Mouse (Mus musculus) heart, embryonic 16.5 days (tissue): Measurements from ENCODE around the gene Abcb1a. TPM values are rescaled to one million over a fixed set of nuclear protein-coding genes. Genes with fewer than 3 reads are reported as not detected.
"Not testable (repeated sequence)": the region's sequence is repeated elsewhere in the genome, so short reads cannot be mapped to it uniquely, and the experiment has no call there.

ENCODE experiments used
- ATAC-seq: fragments of 200-750 bp; cut with Nextera tagmentation; replicated peaks from 2 replicates; pipeline ENCODE4 v1.8.0; 2017; ENCODE audit warnings: moderate number of reproducible peaks; ENCODE audit not compliant: insufficient read depth, low FRiP score; ENCODE audit errors: extremely low read depth
- H3K27ac ChIP-seq: fragments of 300-500 bp; sonication (generic); 2 replicates; pipeline ENCODE4 v1.5.1; 2014; ENCODE audit warnings: mild to moderate bottlenecking, low read length, control low read depth, moderate library complexity
- H3K27me3 ChIP-seq: fragments of 300-500 bp; sonication (generic); 2 replicates; pipeline ENCODE4 v1.6.1; 2014; ENCODE audit warnings: low read length, mixed read lengths; ENCODE audit not compliant: control insufficient read depth, insufficient read depth
- H3K36me3 ChIP-seq: fragments of 300-500 bp; sonication (generic); 2 replicates; pipeline ENCODE4 v1.6.1; 2014; ENCODE audit not compliant: control insufficient read depth, insufficient read depth
- H3K4me1 ChIP-seq: fragments of 300-500 bp; sonication (generic); 2 replicates; pipeline ENCODE4 v1.6.1; 2014; ENCODE audit warnings: low read length, mixed read lengths; ENCODE audit not compliant: control insufficient read depth, insufficient read depth
- H3K4me2 ChIP-seq: fragments of 300-500 bp; sonication (generic); 2 replicates; pipeline ENCODE4 v1.6.1; 2014; ENCODE audit warnings: low read depth, mild to moderate bottlenecking, control low read depth, low read length
- H3K4me3 ChIP-seq: fragments of 300-500 bp; sonication (generic); 2 replicates; pipeline ENCODE4 v1.5.1; 2014; ENCODE audit warnings: mild to moderate bottlenecking, control low read depth, low read length
- H3K9ac ChIP-seq: fragments of 300-500 bp; sonication (generic); 2 replicates; pipeline ENCODE4 v1.6.1; 2014; ENCODE audit warnings: low read length, control low read depth
- H3K9me3 ChIP-seq: fragments of 300-500 bp; sonication (generic); replicated peaks from 2 replicates; pipeline ENCODE4 v1.6.1; 2016; ENCODE audit warnings: low read length; ENCODE audit not compliant: control insufficient read depth
- whole genome bisulfite sequencing: fragments of 180-500 bp; shearing (Covaris S2); extraction: QIAGEN DNeasy Blood & Tissue Kit; methylation state at CpG from one replicate; pipeline ENCODE4 v1.1.7; 2014; 5-methylcytosine and 5-hydroxymethylcytosine counted together
- polyA plus RNA-seq: library from polyadenylated mRNA; unstranded; fragments of >200 nt; fragmentation: Nextera tagmentation; extraction: Ambion mirVana; gene quantifications from 2 replicates; pipeline ENCODE4 v1.2.1, GENCODE M21; 2015

The Abcb1a gene
- polyA plus RNA-seq, 1 experiment from 2014 or later: 1.1 TPM

DNA sequence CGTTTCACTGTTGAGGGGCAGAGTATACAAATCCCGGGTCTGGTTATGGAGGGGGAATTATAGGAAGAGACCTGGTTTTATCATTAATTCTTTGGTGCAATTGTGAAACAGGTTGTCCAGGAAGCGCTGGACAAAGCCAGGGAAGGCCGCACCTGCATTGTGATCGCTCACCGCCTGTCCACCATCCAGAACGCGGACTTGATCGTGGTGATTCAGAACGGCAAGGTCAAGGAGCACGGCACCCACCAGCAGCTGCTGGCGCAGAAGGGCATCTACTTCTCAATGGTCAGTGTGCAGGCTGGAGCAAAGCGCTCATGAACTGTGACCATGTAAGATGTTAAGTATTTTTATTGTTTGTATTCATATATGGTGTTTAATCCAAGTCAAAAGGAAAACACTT is 87.4 kb downstream of the Abcb1a start:
- not testable (repeated sequence) for H3K4me3 ChIP-seq, ATAC-seq, H3K4me2 ChIP-seq, H3K4me1 ChIP-seq, H3K9me3 ChIP-seq, H3K36me3 ChIP-seq, H3K27me3 ChIP-seq, H3K9ac ChIP-seq, H3K27ac ChIP-seq
- 93% methylated on average over 13 of the region's 13 CpGs for WGBS

DNA sequence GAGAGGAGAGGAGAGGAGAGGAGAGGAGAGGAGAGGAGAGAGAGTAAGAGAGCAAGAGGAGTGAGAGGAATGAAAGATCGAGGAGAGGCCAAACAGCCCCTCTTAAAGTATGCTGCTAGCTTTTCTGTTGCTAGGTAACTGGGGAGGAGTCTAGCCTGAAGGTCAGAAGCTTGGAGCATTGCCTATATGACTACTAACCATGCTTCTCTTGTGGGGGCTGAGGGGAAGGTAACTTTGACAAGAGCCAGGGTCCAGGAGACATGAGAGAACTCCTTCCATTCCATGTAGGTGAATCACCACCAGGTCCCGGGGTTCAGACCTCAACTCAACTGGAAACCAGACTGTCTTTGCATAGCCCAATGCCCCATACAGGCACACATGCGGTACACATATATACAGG is 113.0 kb downstream of the Abcb1a start:
- ATAC-seq: no peak
- Histone ChIP-seq H3K4me1 (no peaks in the 10 kb centered on the region), H3K4me3 (no peak overlapping the region), H3K27me3 (no peaks in the 10 kb centered on the region), H3K9ac (no peak overlapping the region), H3K36me3 (no peaks in the 10 kb centered on the region), H3K27ac (no peak overlapping the region), H3K9me3 (no peaks in the 10 kb centered on the region), H3K4me2 (no peak overlapping the region)
- 55% methylated on average over 3 of the region's 3 CpGs for WGBS

DNA sequence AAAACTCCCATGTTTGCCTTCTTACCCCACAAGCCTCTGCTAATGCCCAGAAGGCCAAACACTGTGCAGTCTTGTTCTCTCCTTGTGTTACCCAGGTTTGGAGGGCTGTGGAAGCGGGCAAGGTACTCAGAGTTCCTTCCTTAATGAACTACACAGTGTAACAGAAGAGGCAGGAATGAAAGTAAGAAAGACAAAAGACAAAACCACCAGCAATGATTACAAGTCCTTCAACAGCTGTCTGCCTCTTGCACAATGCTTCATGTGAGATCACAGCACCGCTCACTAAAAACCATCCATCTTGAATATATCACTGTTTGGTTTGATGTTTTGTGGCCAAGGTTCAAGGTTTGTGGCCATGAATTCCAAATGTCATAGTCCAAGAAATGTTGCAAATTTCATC is 118.4 kb downstream of the Abcb1a start:
- Histone ChIP-seq H3K27ac (no peak overlapping the region), H3K27me3 (no peaks in the 10 kb centered on the region), H3K36me3 (no peaks in the 10 kb centered on the region), H3K9me3 (no peaks in the 10 kb centered on the region), H3K4me3 (no peak overlapping the region), H3K9ac (no peak overlapping the region), H3K4me1 (no peaks in the 10 kb centered on the region), H3K4me2 (no peak overlapping the region)
- WGBS: 69% methylated on average over 2 of the region's 2 CpGs
- no peak for ATAC-seq

DNA sequence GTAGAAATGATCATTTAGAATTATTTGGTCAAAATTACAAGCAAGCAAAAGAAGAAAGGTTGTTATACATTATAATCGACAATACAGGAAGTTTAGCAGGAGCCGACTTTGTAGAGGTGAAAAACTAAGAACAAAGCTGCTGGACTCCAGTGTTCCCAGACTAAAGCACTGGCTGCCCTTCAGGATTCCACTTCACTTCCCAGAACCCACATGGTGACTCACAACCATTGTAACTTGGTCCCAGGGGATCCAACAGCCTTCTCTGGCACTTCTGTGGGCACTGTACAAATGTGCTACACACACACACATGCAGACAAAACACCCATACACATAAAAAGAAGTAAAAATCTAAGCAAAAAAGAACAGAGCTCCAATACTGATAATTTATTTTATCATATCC is 118.9 kb downstream of the Abcb1a start:
- no peaks in the 10 kb centered on the region for H3K4me1 ChIP-seq
- no peaks in the 10 kb centered on the region for H3K36me3 ChIP-seq
- ATAC-seq: no peak
- no peak overlapping the region for H3K4me2 ChIP-seq
- no peaks in the 10 kb centered on the region for H3K27me3 ChIP-seq
- H3K9ac ChIP-seq: no peak overlapping the region
- no peaks in the 10 kb centered on the region for H3K9me3 ChIP-seq
- H3K4me3 ChIP-seq: no peak overlapping the region
- H3K27ac ChIP-seq: no peak overlapping the region
- WGBS: 83% methylated on average over 2 of the region's 2 CpGs

DNA sequence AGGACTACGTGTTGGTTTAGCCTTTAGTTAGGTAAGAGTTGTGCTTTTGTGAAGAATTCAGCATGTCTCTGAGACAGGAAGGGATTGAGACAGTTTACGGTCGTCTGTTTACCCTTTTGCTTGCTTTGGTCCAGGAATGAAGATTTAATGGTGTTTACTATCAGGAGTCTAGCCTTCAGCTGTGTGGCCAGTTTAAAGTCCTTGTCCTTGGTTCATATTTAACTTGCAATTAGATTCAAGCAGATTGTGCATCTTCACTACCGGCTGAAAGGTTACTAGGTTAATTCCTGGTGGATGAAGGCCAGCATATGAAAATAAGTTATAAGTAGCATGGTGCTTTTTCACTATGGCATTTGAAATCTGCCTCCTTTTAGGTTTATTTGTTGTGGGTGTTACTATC is 132.4 kb downstream of the Abcb1a start:
- WGBS: 71% methylated on average over 4 of the region's 4 CpGs
- H3K4me2 ChIP-seq: no peak overlapping the region
- no peak for ATAC-seq

More for the DNA sequence above, 132.4 kb downstream of the Abcb1a start:
- Histone ChIP-seq H3K9ac (no peak overlapping the region), H3K4me3 (no peak overlapping the region), H3K4me1 (no peaks in the 10 kb centered on the region), H3K36me3 (no peaks in the 10 kb centered on the region), H3K27ac (no peak overlapping the region), H3K9me3 (no peaks in the 10 kb centered on the region), H3K27me3 (no peaks in the 10 kb centered on the region)

Other genes starting within 250 kb of the Abcb1a start
- gene Dbf4, start 237.4 kb upstream of the Abcb1a start, polyA plus RNA-seq: 23.3 and 25.9 TPM in 2 replicates
- 11.6 and 12.2 TPM in 2 replicates for gene Slc25a40, start 237.2 kb upstream of the Abcb1a start, polyA plus RNA-seq
- gene Rundc3b, start 37.1 kb upstream of the Abcb1a start, polyA plus RNA-seq: 0.97 and 1.3 TPM in 2 replicates
- 1.7 and 2.0 TPM in 2 replicates for gene Abcb1b, start 138.1 kb downstream of the Abcb1a start, polyA plus RNA-seq
- 0.14 and 0.38 TPM in 2 replicates for gene Abcb4, start 233.6 kb downstream of the Abcb1a start, polyA plus RNA-seq